Mouse (Mus musculus) urinary bladder, postnatal 4 days (tissue): ENCODE data around the gene Nt5c.
"Not testable (repeated sequence)": the region's sequence is repeated elsewhere in the genome, so short reads cannot be mapped to it uniquely, and the experiment has no call there.

Experiments used
- DNase-seq, 2 experiments: peaks; one replicate each; pipeline ENCODE4 v3.0.0; 2021 to 2022; ENCODE audit warnings: low spot score in 2 of 2

Nt5c gene

DNA sequence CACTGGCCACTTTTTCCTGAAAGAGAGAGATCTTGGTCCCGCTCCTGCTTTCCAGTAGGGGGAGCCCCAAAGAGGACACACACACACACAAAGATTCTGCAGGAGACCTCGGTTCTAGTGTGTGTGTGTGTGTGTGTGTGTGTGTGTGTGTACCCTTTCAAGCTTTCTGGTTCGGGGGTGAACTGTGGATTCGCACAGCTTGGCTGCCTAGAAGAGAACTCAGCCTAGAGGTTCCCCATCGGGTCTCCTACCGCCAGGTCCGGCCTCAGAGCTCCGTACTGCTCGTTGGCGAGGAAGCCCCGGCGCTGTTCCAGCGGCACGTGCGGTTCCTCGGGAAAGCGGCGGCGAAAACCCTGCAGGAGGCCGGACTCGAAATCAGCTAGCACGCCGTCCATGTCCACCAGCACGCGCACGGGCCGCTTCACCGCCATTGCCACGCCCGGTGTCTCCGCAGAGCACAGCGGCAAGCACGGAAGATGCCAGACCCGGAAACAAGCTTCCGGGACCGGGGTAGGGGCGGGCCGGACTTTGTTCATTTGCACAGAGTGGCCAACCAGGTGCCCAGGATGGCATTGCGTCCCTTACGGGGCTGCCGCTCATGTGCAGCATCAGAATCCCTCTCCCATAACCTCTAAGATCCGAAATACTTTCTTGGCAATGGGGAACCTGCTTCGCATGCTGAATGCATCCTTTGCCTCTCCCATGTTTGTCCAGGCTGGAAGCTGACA is at the start of gene Nt5c:
Gene Nt5c, minus strand, starts transcription at position 507 of the 728 bp plus-strand sequence.
- peak; percentile 77 to 78 for DNase-seq

DNA sequence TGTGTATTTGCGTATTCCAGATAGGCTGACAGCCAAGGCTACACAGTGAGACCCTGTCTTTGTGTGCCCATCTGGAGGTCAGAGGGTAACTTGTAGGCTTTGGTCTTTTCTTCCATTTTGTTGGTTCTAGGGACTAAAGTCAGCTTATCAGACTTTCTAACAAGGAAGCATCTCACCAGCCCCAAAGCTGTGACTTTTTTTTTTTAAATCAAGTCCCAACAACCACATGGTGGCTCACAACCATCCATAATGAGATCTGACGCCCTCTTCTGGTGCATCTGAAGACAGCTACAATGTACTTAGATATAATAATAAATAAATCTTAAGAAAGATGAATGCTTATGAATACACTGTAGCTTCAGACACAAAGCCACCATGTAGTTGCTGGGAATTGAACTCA is 46.4 kb upstream of the Nt5c start:
- no peak for DNase-seq

DNA sequence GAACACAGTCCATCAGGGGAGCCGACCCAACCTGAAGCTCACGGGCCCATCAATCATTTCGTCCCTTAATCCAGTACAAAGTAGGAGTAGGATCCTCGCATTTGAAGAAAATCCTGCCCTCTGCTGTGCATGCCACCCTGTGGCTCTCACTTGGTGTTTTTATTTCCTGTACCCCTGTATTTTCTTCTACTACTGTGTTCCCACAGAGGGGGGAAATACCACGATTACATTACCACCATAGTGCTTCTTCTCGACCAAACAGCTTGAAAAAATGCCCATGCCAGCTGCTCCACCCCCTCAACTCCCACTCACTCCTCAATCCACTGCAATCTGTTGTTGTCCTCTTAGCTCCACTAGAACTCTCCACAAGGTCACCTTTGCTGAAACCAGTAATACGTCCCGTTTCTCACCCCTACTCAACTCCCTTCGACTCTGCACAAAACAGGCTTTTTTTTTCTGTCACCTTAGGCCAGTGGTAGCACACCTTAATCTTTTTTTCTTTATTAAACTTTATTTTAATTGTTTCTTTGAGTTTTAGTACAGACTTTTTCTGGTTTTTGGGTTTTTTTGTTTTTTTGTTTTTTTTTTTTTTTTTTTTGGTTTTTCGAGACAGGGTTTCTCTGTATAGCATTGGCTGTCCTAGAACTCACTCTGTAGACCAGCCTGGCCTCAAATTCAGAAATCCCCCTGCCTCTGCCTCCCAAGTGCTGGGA is 45.4 kb upstream of the Nt5c start:
- DNase-seq: no peak

DNA sequence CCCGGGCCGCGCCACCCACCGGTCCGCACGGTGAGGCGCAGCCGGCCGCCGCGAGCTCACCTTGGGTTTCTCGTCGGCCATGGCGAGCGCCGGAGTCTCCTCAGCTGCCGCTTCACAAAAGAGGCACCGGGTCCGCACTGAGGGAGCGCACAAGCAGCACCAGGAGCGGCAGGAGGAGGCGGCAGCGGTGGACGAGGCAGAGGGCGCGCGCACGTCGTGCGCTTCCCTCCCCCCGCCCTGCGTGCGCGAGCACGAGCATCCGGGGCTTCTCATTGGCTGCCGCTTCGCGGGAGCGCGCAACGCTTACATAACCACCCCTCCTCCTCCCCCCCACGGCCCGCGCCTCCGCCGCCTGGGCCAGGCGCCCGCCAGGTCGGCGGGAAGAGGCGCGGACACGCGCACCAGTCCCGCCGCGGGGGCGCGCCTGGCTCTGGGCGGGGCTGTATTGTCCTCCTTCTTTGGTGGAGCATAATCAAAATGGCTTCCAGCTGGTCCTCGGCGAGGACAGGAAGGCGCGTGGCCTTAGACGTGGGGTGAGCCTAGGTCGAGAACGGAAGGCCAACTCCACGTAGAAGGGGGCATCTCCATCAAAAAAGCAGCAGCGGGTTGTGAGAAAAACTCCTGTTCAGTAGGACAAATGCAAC is 44.5 kb upstream of the Nt5c start, which contains the start of gene Sumo2:
Gene Sumo2, minus strand, starts transcription at position 239 of the 644 bp plus-strand sequence.
- DNase-seq: peak; percentile 99

DNA sequence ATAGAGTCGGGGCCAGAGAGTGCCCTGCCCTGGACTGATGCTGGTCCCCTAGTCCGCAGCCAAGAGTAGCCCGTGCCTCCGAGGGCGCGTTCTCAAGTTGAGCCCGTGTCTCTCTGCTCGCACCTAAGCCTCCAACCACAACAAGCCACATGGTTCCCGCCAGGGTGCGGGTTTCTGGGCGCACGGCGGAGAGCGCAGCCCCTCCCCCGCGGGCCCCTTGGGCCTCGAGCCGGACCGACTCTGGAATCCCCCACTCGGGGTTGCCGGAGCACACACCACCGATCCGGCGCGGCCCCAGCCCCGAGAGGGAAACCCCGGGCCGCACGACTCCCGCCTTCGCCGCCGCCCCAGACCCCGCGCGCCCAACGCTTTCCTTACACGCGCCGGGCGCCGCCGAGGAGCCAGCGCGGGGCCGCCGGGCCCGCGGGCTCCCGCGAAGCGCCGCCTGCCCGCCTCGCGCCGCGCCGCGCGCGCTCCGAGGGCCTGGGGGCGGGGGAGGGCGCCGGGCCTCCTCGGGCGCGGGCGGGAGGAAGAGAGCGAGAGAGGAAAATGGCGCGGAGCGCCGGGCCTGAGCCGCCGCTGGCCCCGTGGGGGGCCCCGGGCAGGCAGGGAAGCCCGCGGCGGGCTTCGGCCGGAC is 43.9 kb upstream of the Nt5c start:
- peak; percentile 64 to 70 for DNase-seq

DNA sequence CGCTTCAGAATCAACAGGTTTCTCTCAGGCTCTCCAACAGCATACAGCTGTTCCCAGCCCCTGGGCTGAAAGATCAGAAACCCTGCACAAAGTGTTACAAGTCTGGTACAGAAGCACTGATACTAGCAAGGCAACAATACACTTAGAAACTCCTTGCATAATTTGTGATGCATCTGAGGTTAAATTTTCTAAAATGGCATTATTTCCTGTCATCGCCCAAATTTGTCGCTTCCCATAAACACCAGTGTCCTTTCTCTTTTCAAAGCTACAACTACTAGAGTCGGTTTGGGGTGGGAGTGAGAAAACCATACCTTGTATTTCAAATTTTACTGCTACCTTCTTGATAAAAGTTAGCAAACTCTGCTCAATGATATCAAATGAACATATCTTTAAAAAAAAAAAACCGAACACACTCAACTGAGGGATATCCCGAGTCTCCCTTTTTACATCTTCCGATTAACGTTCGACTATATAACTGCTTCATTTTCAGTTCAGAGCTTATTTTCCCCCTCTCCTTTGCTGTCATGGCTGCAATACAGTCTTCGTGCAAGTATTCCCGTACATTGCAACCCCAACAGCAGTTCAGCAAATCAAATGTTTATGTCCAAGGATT is 43.2 kb upstream of the Nt5c start:
- DNase-seq: no peak

DNA sequence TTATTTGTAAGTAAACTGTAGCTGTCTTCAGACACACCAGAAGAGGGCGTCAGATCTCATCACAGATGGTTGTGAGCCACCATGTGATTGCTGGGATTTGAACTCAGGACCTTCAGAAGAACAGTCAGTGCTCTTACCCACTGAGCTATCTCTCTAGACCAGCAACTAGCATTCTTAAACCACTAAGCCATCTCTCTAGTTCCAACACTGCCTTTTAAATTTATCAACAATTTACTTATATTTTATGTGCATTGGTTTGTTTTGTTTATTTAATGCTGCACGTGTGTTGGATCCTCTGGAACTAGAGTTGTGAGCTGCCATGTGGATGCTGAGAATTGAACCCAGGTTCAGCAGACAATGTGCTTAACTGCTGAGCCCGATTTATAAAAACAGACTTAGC is 34.8 kb upstream of the Nt5c start:
- not testable (repeated sequence) for DNase-seq

DNA sequence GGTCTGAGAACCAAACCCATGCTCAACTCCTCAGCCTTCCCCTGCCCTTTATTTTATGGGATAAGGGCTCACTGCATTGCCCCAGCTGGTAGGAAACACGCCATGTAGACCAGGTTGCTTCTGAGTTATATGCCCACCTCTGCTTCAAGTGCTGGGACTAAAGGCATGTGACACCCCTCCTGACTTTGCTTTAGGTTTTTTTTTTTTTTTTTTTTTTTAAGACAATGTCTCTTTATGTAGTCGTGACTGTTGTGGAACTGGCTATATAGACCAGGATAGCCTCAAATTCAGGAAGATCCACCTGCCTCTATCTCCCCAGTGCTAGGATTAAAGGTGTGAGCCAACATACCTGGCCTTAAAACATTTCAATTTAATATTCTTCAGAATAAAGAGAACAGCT is 31.0 kb upstream of the Nt5c start:
- DNase-seq: no peak

DNA sequence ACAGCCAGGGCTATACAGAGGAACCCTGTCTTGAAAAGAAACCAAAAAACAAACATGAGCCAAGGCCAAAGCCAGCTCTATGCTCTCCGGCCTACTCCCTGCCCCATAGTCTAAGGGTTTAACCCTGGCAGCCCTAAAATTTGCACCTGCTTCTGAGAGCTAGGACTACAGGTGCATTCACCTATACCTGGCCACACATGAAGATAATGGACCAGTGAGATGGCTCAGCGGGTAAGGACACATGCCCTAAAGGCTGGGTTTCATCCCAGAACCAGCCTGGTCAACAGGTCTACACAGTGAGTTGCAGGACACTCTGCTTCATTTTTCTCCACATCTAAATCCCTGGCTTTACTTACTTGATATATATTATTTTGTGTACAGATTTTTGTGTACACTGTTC is 30.6 kb upstream of the Nt5c start:
- no peak for DNase-seq

DNA sequence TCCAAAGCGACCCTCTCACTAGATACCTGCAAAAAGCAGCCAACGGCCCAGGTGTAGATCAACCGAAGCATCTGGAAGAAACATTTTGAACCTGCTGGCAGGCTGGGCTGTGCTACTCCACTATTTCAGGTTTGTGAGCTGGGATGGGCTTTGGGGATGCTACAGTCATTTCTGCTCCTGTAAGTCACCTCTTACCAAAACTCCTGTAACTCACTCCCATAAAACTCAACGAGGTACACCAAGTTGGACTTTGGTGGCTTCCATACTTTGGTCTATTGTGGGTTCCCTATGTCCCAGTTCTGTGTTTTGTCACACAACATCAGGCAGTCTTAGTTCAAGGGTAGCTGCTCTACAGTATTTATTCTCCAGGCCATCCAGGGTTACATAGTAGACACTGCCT is 29.4 kb upstream of the Nt5c start:
- no peak for DNase-seq

DNA sequence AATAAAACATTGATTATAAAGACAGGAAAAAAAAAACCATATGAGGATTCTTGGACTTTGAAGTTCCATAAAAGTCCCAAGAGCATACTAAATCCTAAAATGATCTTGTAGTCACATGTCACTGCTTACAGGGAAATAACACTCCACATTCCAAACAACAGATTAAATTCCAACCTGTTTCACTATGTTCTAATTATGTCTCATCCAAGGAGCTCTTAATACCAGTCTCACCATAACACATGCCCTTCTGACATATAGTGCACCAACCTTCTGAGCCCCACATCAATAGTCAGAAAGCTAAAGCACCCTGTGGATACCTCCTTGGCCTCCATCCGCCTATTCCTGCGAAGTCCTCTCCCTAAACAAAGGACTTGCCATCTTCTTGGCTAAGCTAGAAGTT is 28.6 kb upstream of the Nt5c start:
- no peak for DNase-seq

DNA sequence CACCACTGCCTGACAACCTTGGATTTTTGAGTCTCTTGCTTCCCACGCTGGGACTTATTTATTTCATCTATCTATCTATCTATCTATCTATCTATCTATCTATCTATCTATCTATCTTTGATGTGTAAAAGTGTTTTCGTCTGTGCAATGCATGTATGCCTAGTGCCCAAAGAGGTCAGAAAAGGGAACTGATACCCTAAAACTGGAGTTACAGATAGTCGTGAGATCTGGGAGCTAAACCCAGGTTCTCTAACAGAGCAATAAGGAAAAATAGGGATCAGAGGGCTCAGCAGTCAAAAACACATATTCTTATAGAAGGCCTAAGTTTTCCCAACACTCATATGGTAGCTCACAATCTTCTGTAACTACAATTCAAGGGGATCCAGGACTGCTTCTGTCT is 27.9 kb upstream of the Nt5c start:
- no peak for DNase-seq

DNA sequence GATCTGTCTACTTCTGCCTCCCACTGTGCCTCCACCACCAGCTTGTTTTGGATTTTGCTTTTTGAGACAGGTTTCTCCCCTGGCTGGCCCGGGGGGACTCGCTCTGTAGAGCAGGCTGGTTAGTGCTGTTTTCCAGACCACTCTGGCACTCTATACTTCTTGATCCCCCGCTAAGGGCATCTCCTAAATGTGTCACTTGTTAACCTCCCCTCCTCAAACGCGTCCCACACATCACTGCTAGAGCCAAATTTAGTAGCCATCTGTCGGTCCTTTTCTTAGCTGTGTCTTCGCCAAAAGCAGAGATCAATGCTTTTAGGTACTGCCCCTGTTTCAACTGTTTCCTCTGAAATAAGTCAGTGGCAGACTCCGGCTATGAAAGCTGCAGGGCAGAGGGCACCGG is 27.0 kb upstream of the Nt5c start:
- DNase-seq: no peak

DNA sequence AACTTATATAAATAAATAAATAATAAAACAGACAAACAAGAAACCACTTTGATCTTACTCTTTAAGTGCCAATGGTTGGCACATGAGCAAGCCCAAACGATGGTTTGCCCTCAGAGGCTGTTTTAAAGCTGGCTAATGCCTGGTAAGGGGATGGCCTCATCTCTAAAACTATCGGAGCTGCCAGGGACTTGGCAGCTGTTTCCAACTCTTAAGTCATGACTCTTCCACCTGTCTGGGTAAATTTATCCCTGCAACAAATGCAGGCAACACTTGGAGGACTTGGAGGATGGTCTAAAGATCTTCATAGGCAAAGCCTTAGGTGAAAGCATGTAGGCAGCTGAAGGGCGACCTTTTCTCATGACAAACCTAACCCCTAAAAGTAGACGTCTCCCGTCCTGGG is 25.3 kb upstream of the Nt5c start:
- DNase-seq: no peak

DNA sequence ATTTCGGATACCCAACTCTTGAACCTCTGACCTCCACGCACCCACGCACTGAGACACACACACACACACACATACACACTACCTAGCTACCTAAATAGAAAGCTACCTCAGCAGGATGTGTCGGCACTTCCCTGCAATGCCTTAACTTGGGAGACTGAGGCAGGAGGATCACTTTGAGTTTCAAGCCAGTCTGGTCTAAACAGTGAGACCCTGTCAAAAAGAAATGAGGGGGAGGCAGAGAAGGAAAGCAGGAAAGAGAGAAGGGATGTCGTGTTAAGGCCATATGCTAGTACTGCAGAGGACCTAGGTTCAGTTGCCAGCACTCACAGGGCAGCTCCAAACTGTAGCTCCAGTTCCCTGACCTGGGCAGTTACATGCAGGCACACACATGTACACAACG is 23.4 kb upstream of the Nt5c start:
- no peak for DNase-seq

DNA sequence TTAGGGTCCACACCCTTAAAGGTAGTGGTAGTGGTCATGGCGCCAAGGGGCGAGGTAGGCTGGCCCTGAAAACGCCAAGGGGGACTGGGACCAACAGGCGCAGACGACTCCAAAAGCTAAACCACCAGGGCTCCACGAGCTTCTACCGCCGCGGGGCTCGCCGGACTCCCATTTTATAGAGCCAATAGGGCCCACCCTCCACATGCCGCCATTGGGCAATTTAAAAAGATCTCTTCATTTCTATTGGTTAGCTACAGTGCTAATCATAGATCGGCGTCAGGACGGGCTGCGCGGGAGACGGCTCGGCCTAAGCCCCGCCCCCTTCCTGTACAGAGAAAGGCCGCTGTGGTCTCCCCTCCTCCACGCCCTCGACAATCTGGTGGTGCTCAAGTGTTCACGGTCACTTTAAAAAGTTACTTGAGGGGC is 22.6 kb upstream of the Nt5c start, which contains the start of gene Jpt1:
Gene Jpt1, minus strand, starts transcription at position 150 of the 426 bp plus-strand sequence.
- DNase-seq: peak; percentile 95

DNA sequence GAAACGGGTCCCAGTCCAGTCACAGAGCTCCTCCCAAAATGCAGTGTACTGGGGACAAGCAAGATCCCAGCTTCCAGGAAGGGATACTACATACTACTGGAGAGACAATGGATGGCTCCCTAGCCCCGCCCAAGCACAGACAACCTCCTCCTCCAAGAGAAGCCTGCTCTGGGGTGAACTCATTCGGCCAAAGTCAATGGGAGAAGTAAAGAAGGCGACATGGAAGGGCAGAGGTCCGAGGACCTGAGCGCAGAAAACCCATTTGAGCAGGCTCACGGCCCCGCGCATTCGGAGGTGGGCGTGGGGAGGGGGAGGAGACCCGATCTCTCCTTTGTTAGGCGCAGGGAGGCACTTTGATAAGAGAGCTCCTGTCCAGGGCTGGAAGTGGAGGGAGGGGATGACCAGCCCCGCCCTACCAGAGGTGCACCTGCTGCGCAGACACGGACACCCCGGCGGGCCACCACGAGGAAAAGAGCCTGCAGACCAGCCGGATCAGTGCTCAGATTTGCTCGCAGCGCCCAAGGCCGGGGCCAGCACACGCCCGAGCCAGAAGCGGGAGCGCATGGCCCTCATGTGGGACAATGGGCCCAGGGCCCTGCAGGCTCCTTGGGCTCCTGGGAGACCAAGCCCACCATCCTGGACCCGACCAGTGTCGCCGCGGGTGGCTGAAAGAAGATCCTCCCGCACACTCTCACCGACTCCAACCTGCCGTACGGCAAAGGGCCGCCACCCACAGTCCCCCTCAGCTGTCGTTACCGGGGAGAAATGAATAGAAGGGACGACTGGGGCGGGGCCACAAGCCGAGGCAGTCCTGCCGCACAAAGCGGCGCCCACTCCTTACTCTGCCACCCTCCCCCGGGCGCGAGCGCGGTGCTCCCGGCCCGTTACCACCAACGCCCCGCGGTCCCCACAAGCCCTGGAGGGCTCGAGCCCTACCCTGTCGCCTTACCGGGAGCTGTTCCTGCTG is 21.9 kb upstream of the Nt5c start:
- DNase-seq: peak in 1 of 2 experiments; percentile 41

DNA sequence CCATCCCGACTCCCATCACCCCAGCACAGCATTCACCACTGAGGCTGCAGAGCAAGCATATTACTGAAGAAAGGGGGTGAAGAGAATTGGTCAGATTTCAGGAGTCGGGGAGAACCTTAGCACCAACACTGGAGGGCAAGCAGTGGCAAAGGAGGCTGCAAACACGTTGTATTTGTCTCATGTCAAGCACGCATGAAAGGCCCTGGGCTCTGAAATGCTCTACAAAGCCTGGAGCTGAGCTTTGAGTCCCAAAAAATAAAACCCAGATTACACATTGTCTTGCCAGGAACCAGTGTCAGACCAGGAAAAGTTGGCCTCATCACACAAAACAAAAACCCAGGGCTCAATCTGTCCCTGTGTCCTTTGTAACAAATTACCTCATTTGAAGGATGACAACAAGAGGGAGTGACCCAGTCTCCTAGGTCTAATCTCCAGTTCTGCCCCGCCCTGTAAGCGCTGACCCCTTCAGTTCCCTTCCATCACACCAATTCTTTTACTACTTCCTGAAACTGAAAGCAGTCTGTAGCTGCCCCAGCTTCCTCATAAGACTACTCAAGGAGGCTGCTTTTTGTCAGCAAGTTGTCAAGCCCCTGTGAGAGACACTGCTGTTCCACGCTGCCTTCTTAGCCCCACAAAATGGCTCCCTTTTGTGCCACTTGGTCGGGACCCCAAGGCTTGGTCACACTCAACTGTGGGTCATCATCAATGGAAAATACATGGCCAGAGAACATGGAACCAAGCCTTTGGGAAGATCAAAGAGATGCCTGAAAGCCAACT is 20.9 kb upstream of the Nt5c start:
- no peak for DNase-seq

DNA sequence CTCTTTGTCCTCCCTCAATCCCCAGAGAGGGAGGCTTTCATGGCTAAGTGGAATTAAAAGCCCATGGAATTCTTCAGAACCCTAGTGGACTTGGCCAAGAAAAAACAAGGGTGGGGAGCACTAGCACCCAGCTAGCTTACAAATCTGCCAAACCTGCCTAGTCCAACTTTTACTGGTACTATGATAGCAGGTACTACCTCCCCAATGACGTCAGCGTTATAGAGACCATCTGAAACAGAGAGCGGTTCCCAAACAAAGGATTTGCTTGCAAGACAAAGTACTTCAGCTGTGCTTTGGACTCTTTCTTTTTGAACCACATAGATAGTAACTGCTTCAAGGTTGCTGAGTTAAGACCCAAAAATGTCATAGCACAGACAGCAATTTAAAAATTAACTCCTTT is 20.3 kb upstream of the Nt5c start:
- DNase-seq: no peak

DNA sequence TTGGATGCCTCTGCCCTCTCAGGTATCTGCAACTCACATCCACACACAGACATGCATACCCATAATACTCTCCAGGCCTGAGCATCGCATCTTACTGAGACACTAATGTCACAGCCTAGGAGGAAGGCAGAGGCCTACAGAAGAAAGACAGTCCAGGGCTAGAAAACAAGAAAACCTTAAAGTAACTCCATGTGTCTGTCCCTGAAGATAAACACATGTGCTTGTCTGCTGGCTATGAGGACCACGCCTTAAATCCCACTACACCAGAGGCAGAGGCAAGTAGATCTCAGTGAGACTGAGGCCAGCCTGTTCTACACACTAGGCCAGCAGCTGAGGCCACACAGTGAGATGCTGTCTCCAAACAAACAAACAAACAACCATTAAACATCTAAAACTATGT is 19.5 kb upstream of the Nt5c start:
- DNase-seq: no peak
